Mouse (Mus musculus) CH12.LX (cell line): ENCODE measurements around the gene Atp5c1. TPM values are rescaled to one million over a fixed set of nuclear protein-coding genes. Genes with fewer than 3 reads are reported as not detected.
A peak's percentile ranks its signal among the peaks of the same experiment; 100 is the strongest.

Source experiments
- DNase-seq: peaks from one replicate; pipeline ENCODE4 v3.0.0-alpha.2; 2013; ENCODE audit errors: extremely low read depth
- H3K27ac ChIP-seq: 2 replicates; pipeline ENCODE4 v1.5.1; 2012; ENCODE audit warnings: low read depth, mild to moderate bottlenecking, control low read depth, moderate library complexity; ENCODE audit not compliant: insufficient read depth
- H3K27me3 ChIP-seq: replicated peaks from 2 replicates; pipeline ENCODE3; 2012; ENCODE audit warnings: inconsistent platforms
- H3K36me3 ChIP-seq, 2 experiments: replicated peaks in 1 of 2; 2 replicates each; pipeline versions ENCODE3 to v1.6.1; 2012; ENCODE audit warnings: inconsistent platforms in 1 of 2, low read length in 1 of 2, mild to moderate bottlenecking in 1 of 2, mixed read lengths in 1 of 2, moderate library complexity in 1 of 2; ENCODE audit not compliant: control insufficient read depth in 1 of 2, insufficient read depth in 1 of 2
- H3K4me1 ChIP-seq, 2 experiments: 2 replicates each; pipeline ENCODE4 v1.6.1; 2012; ENCODE audit warnings: inconsistent platforms in 1 of 2, moderate library complexity in 1 of 2; ENCODE audit not compliant: insufficient read depth in 2 of 2, control insufficient read depth in 1 of 2
- H3K4me2 ChIP-seq: 2 replicates; pipeline ENCODE4 v1.6.1; 2012; ENCODE audit warnings: low read depth, mild to moderate bottlenecking, control low read depth; ENCODE audit not compliant: poor library complexity, insufficient read depth, severe bottlenecking
- H3K4me3 ChIP-seq, 3 experiments: fragments of 150-350 bp in 1 of 3; sonication (generic) in 1 of 3; replicated peaks in 1 of 3; 2 replicates each; pipeline versions ENCODE3 to v1.5.1; 2011 to 2012; ENCODE audit warnings: low read depth in 2 of 3, low read length in 2 of 3, mild to moderate bottlenecking in 2 of 3, moderate library complexity in 2 of 3, control low read depth in 1 of 3, improper control_type of control experiment in 1 of 3, inconsistent platforms in 1 of 3, mixed read lengths in 1 of 3; ENCODE audit not compliant: poor library complexity in 1 of 3
- H3K79me2 ChIP-seq: replicated peaks from 2 replicates; pipeline ENCODE4 v1.6.1; 2012; ENCODE audit warnings: mild to moderate bottlenecking, moderate library complexity; ENCODE audit not compliant: control insufficient read depth, poor library complexity, insufficient read depth, severe bottlenecking; ENCODE audit errors: extremely low read depth
- H3K9ac ChIP-seq: 2 replicates; pipeline ENCODE4 v1.6.1; 2012; ENCODE audit warnings: low read depth, mild to moderate bottlenecking, control low read depth, moderate library complexity; ENCODE audit not compliant: insufficient read depth
- H3K9me3 ChIP-seq: replicated peaks from 2 replicates; pipeline ENCODE3; 2012; ENCODE audit warnings: low read length, inconsistent platforms, mixed read lengths
- BHLHE40 ChIP-seq: IDR thresholded peaks from 2 replicates; pipeline ENCODE4 v1.6.1; 2011; ENCODE audit warnings: mild to moderate bottlenecking, low read depth, low read length, improper control_type of control experiment
- CHD2 ChIP-seq: IDR thresholded peaks from 2 replicates; pipeline ENCODE4 v1.6.1; 2011; ENCODE audit warnings: low read length, improper control_type of control experiment
- CTCF ChIP-seq, 2 experiments: IDR thresholded peaks in 1 of 2; conservative IDR thresholded peaks in 1 of 2; 2 replicates each; pipeline ENCODE4 v1.5.1; 2011 to 2012; ENCODE audit warnings: low read depth in 2 of 2, low read length in 2 of 2, improper control_type of control experiment in 1 of 2, inconsistent platforms in 1 of 2, mild to moderate bottlenecking in 1 of 2, moderate library complexity in 1 of 2
- E2F4 ChIP-seq: IDR thresholded peaks from 2 replicates; pipeline ENCODE4 v1.6.1; 2011; ENCODE audit warnings: low read depth, low read length, improper control_type of control experiment; ENCODE audit not compliant: insufficient replicate concordance
- ELF1 ChIP-seq: IDR thresholded peaks from 2 replicates; pipeline ENCODE4 v1.6.1; 2014; ENCODE audit warnings: low read depth, mild to moderate bottlenecking, inconsistent platforms, low read length, improper control_type of control experiment
- EP300 ChIP-seq: IDR thresholded peaks from 2 replicates; pipeline ENCODE4 v1.6.1; 2011; ENCODE audit warnings: low read length, improper control_type of control experiment
- ETS1 ChIP-seq: conservative IDR thresholded peaks from 2 replicates; pipeline ENCODE4 v1.6.1; 2012; ENCODE audit warnings: low read depth, mild to moderate bottlenecking, inconsistent platforms, low read length, improper control_type of control experiment, moderate library complexity
- GABPA ChIP-seq: IDR thresholded peaks from 2 replicates; pipeline ENCODE4 v1.6.1; 2012; ENCODE audit warnings: low read depth, low read length, improper control_type of control experiment, inconsistent platforms; ENCODE audit not compliant: insufficient replicate concordance
- HCFC1 ChIP-seq: IDR thresholded peaks from 2 replicates; pipeline ENCODE4 v1.6.1; 2012; ENCODE audit warnings: low read depth, mild to moderate bottlenecking, inconsistent platforms, low read length, improper control_type of control experiment
- IRF4 ChIP-seq: IDR thresholded peaks from 2 replicates; pipeline ENCODE4 v1.6.1; 2014; ENCODE audit warnings: low read depth, mild to moderate bottlenecking, inconsistent platforms, low read length, improper control_type of control experiment
- JUN ChIP-seq: IDR thresholded peaks from 2 replicates; pipeline ENCODE4 v1.6.1; 2011; ENCODE audit warnings: low read depth, mild to moderate bottlenecking, low read length, improper control_type of control experiment, moderate library complexity; ENCODE audit not compliant: insufficient read depth
- KAT2A ChIP-seq: IDR thresholded peaks from 2 replicates; pipeline ENCODE4 v1.6.1; 2012; ENCODE audit warnings: low read length, improper control_type of control experiment, inconsistent platforms; ENCODE audit not compliant: insufficient replicate concordance
- MAFK ChIP-seq: IDR thresholded peaks from 2 replicates; pipeline ENCODE4 v1.6.1; 2011; ENCODE audit warnings: low read length, improper control_type of control experiment; ENCODE audit not compliant: insufficient replicate concordance
- MXI1 ChIP-seq: IDR thresholded peaks from 2 replicates; pipeline ENCODE4 v1.6.1; 2011; ENCODE audit warnings: mild to moderate bottlenecking, low read depth, low read length, improper control_type of control experiment
- NELFE ChIP-seq: IDR thresholded peaks from 2 replicates; pipeline ENCODE4 v1.6.1; 2011; ENCODE audit warnings: low read depth, low read length, improper control_type of control experiment
- NRF1 ChIP-seq: IDR thresholded peaks from 2 replicates; pipeline ENCODE4 v1.6.1; 2014; ENCODE audit warnings: low read depth, mild to moderate bottlenecking, inconsistent platforms, low read length, improper control_type of control experiment, moderate library complexity
- POLR2A ChIP-seq: IDR thresholded peaks from 2 replicates; pipeline ENCODE4 v1.6.1; 2011; ENCODE audit warnings: low read depth, mild to moderate bottlenecking, improper control_type of control experiment, low read length
- POLR2AphosphoS2 ChIP-seq: IDR thresholded peaks from 2 replicates; pipeline ENCODE4 v1.6.1; 2011; ENCODE audit warnings: low read depth, low read length, improper control_type of control experiment
- RCOR1 ChIP-seq: conservative IDR thresholded peaks from 2 replicates; pipeline ENCODE4 v1.6.1; 2012; ENCODE audit warnings: low read depth, mild to moderate bottlenecking, inconsistent platforms, low read length, improper control_type of control experiment
- SMC3 ChIP-seq: IDR thresholded peaks from 2 replicates; pipeline ENCODE4 v1.6.1; 2011; ENCODE audit warnings: low read depth, low read length, improper control_type of control experiment
- UBTF ChIP-seq: IDR thresholded peaks from 2 replicates; pipeline ENCODE4 v1.6.1; 2012; ENCODE audit warnings: low read depth, mild to moderate bottlenecking, inconsistent platforms, low read length, improper control_type of control experiment, moderate library complexity
- USF1 ChIP-seq: IDR thresholded peaks from 2 replicates; pipeline ENCODE4 v1.6.1; 2014; ENCODE audit warnings: low read depth, mild to moderate bottlenecking, inconsistent platforms, low read length, improper control_type of control experiment
- ZMIZ1 ChIP-seq: IDR thresholded peaks from 2 replicates; pipeline ENCODE4 v1.6.1; 2012; ENCODE audit warnings: low read depth, mild to moderate bottlenecking, inconsistent platforms, low read length, improper control_type of control experiment
- ZNF384 ChIP-seq: IDR thresholded peaks from 2 replicates; pipeline ENCODE4 v1.6.1; 2012; ENCODE audit warnings: low read depth, low read length, improper control_type of control experiment, inconsistent platforms
- dilution Hi-C: fragments of 300-500 bp; cut with MboI; formaldehyde crosslinking; loops from 2 replicates; pipeline ENCODE4 v1.14.3; 2020; ENCODE audit warnings: low sequenced_read_pairs; ENCODE audit not compliant: extremely low pct_unique_long_range_greater_than_20kb, extremely low pct_ligation_motif_present
- in situ Hi-C: fragments of 300-500 bp; cut with MboI; formaldehyde crosslinking; loops from 3 replicates; pipeline ENCODE4 v1.14.3; 2019; ENCODE audit warnings: low sequenced_read_pairs, low pct_ligation_motif_present, low pct_unique_long_range_greater_than_20kb, mixed read lengths
- polyA plus RNA-seq: library from polyadenylated mRNA; unstranded; fragments of >175 nt; gene quantifications from 2 replicates; pipeline ENCODE4 v1.2.1, GENCODE M21; 2012; ENCODE audit warnings: low read depth; ENCODE audit not compliant: insufficient read length
- total RNA-seq, 2 experiments: library from RNA; depleted of rRNA; stranded (reverse); fragments of 300-350 nt in 1 of 2; fragments of >200 nt in 1 of 2; gene quantifications; 2 replicates each; pipeline ENCODE4 v1.2.3; 2012 to 2014

Gene Atp5c1
- total and polyA plus RNA-seq, 3 experiments: 336 to 918 (median 423) TPM

GRCm38 (mm10) chr2:10050878-10051277 lies 29.4 kb downstream of the Atp5c1 start:
- dilution Hi-C loops (no loop called here), in situ Hi-C loops (no loop called here)
- Histone ChIP-seq H3K9me3 (no peaks in the 10 kb centered on the region), H3K9ac (no peak overlapping the region), H3K79me2 (peaks cover 22% of the 10 kb centered on the region), H3K27ac (no peak overlapping the region), H3K4me3 (no peak overlapping the region), H3K4me1 (peaks cover 0 to 21% of the 10 kb centered on the region in 2 experiments; a peak in 2 of 4 replicates), H3K4me2 (no peak overlapping the region), H3K27me3 (no peaks in the 10 kb centered on the region), H3K36me3 (peaks cover 21 to 38% of the 10 kb centered on the region in 2 experiments)
- TF ChIP-seq ZNF384 (no peak), BHLHE40 (no peak)
- DNase-seq: no peak

GRCm38 (mm10) chr2:10049456-10049855 lies 30.9 kb downstream of the Atp5c1 start:
- dilution Hi-C loops: no loop called here
- peak overlapping the region; percentile 69 to 98 (median 84) for H3K4me3 ChIP-seq
- H3K9me3 ChIP-seq: no peaks in the 10 kb centered on the region
- TF ChIP-seq E2F4: no peak
- no peak for TF ChIP-seq CHD2
- no peak for TF ChIP-seq POLR2AphosphoS2
- TF ChIP-seq POLR2A: no peak
- TF ChIP-seq ETS1: no peak
- TF ChIP-seq ELF1: no peak
- TF ChIP-seq BHLHE40: no peak
- TF ChIP-seq EP300: no peak
- no peak for TF ChIP-seq IRF4
- no peak for TF ChIP-seq MXI1
- TF ChIP-seq JUN: no peak
- no peak for TF ChIP-seq SMC3
- no peak for TF ChIP-seq NELFE
- peaks cover 0 to 21% of the 10 kb centered on the region in 2 experiments; a peak in 2 of 4 replicates for H3K4me1 ChIP-seq
- in situ Hi-C loops: no loop called here
- H3K27me3 ChIP-seq: no peaks in the 10 kb centered on the region
- H3K36me3 ChIP-seq: peaks cover 10 to 26% of the 10 kb centered on the region in 2 experiments
- H3K9ac ChIP-seq: peak overlapping the region; percentile 51; the same call in 1 of the 2 replicates
- peaks cover 26% of the 10 kb centered on the region for H3K79me2 ChIP-seq
- H3K4me2 ChIP-seq: peak overlapping the region; percentile 97
- no peak for DNase-seq
- H3K27ac ChIP-seq: no peak overlapping the region

- H3K9ac ChIP-seq: peak within 1 kb of the TSS; percentile 61
- dilution Hi-C loops (no loop called here), in situ Hi-C loops (no loop called here)
- peaks cover 0 to 21% of the 10 kb centered on the region in 2 experiments; a peak in 2 of 4 replicates for H3K4me1 ChIP-seq
- peaks cover 30% of the 10 kb centered on the region for H3K79me2 ChIP-seq
- peak; percentile 93 for DNase-seq
- H3K36me3 ChIP-seq: peaks cover 4 to 20% of the 10 kb centered on the region in 2 experiments
- H3K9me3 ChIP-seq: no peaks in the 10 kb centered on the region
- H3K4me3 ChIP-seq: peak within 1 kb of the TSS; percentile 84 to 98 (median 86)
- peak within 1 kb of the TSS; percentile 97 for H3K4me2 ChIP-seq
- H3K27me3 ChIP-seq: no peaks in the 10 kb centered on the region
- H3K27ac ChIP-seq: no peak within 1 kb of the TSS
- no peak for TF ChIP-seq E2F4
- TF ChIP-seq NRF1: peak; percentile 71
- no peak for TF ChIP-seq CHD2
- TF ChIP-seq EP300: no peak
- peak; percentile 66 for TF ChIP-seq IRF4
- TF ChIP-seq ETS1: no peak
- no peak for TF ChIP-seq JUN
- TF ChIP-seq MAFK: no peak
- no peak for TF ChIP-seq CTCF (conservative IDR thresholded peaks at IDR 0.05 in 1 of 2, IDR thresholded peaks at IDR 0.05 in 1 of 2; ENCODE audit: low read depth in 2 of 2, low read length in 2 of 2)
- TF ChIP-seq GABPA: peak; percentile 29; the same call in 1 of the 2 replicates
- peak; percentile 46; the same call in 1 of the 2 replicates for TF ChIP-seq POLR2AphosphoS2
- no peak for TF ChIP-seq USF1
- peak; percentile 80 for TF ChIP-seq NELFE
- TF ChIP-seq HCFC1: peak; percentile 92
- TF ChIP-seq ELF1: peak; percentile 89
- peak; percentile 75 for TF ChIP-seq ZMIZ1
- peak; percentile 80; the same call in 1 of the 2 replicates for TF ChIP-seq KAT2A
- 0 out of 2 replicates have a peak, but pooled peaks have one; percentile 36 for TF ChIP-seq UBTF
- TF ChIP-seq RCOR1: no peak
Measured at GRCm38 (mm10) chr2:10048461-10048860, 31.8 kb downstream of the Atp5c1 start, which contains the start of gene Taf3. Taf3 (minus strand) TSS chr2:10048596.
